Mouse (Mus musculus) erythroblast, adult 5-6 weeks (primary cell): ENCODE measurements around the gene Limd1. TPM values are rescaled to one million over a fixed set of nuclear protein-coding genes. Genes with fewer than 3 reads are reported as not detected.

Source experiments
- ATAC-seq: replicated peaks from 2 replicates; pipeline ENCODE4 v1.8.0; 2016; ENCODE audit warnings: moderate number of reproducible peaks, mild to moderate bottlenecking, moderate TSS enrichment, inconsistent platforms; ENCODE audit not compliant: poor library complexity, low FRiP score, severe bottlenecking
- total RNA-seq, 2 experiments: library from RNA; stranded (forward) in 1 of 2; stranded (reverse) in 1 of 2; fragments of 150-400 nt in 1 of 2; fragments of 200-764, 138-1000 nt in 1 of 2; gene quantifications; 2 replicates each; pipeline versions ENCODE4 v1.2.3 to v1.2.4; 2015 to 2017; ENCODE audit warnings: low replicate concordance in 2 of 2

Gene Limd1
- total RNA-seq, 2 experiments from 2014 or later: 14.1 to 19.2 TPM

- ATAC-seq: no peak
Measured at GRCm38 (mm10) chr9:123539093-123539492, 60.6 kb downstream of the Limd1 start.

GRCm38 (mm10) chr9:123539823-123540222 is 61.3 kb downstream of the Limd1 start:
- ATAC-seq: no peak

GRCm38 (mm10) chr9:123554599-123554998 is 76.1 kb downstream of the Limd1 start:
- ATAC-seq: no peak

Other genes starting within 250 kb of the Limd1 start
- gene Tmem158, start 217.9 kb upstream of the Limd1 start, total RNA-seq (2015; ENCODE audit: low replicate concordance): 1.3 TPM in 1 of 2 replicates, not detected in the other
- gene Tmem158, start 217.9 kb upstream of the Limd1 start, total RNA-seq (2017; ENCODE audit: low replicate concordance): not detected in 2 replicates
- gene Lars2, start 111.8 kb upstream of the Limd1 start, total RNA-seq (2015; ENCODE audit: low replicate concordance): 2,544 and 3,040 TPM in 2 replicates
- gene Lars2, start 111.8 kb upstream of the Limd1 start, total RNA-seq (2017; ENCODE audit: low replicate concordance): 52.1 and 815 TPM in 2 replicates
- gene Sacm1l, start 51.1 kb downstream of the Limd1 start, total RNA-seq (2015; ENCODE audit: low replicate concordance): 12.7 and 15.5 TPM in 2 replicates
- 12.8 and 13.4 TPM in 2 replicates for gene Sacm1l, start 51.1 kb downstream of the Limd1 start, total RNA-seq (2017; ENCODE audit: low replicate concordance)
- 1.0 TPM in 1 of 2 replicates, not detected in the other for gene Slc6a20b, start 153.9 kb downstream of the Limd1 start, total RNA-seq (2015; ENCODE audit: low replicate concordance)
- 1.3 and 1.4 TPM in 2 replicates for gene Slc6a20b, start 153.9 kb downstream of the Limd1 start, total RNA-seq (2017; ENCODE audit: low replicate concordance)
- gene Ccr9, start 199.7 kb downstream of the Limd1 start, total RNA-seq (2015; ENCODE audit: low replicate concordance): 0.84 and 3.5 TPM in 2 replicates
- 0.34 and 0.84 TPM in 2 replicates for gene Ccr9, start 199.7 kb downstream of the Limd1 start, total RNA-seq (2017; ENCODE audit: low replicate concordance)
- gene Slc6a20a, start 200.2 kb downstream of the Limd1 start, total RNA-seq (2015; ENCODE audit: low replicate concordance): 34.3 and 35.2 TPM in 2 replicates
- 39.0 TPM in 2 replicates for gene Slc6a20a, start 200.2 kb downstream of the Limd1 start, total RNA-seq (2017; ENCODE audit: low replicate concordance)
- gene Lztfl1, start 239.0 kb downstream of the Limd1 start, total RNA-seq (2015; ENCODE audit: low replicate concordance): 6.3 and 16.7 TPM in 2 replicates
- 9.6 and 15.3 TPM in 2 replicates for gene Lztfl1, start 239.0 kb downstream of the Limd1 start, total RNA-seq (2017; ENCODE audit: low replicate concordance)